Mouse (Mus musculus) skeletal muscle tissue, postnatal 0 days (tissue): ENCODE results near the gene Aspa. TPM values are rescaled to one million over a fixed set of nuclear protein-coding genes. Genes with fewer than 3 reads are reported as not detected.

Source experiments
- polyA plus RNA-seq: library from polyadenylated mRNA; unstranded; fragments of >200 nt; fragmentation: Nextera tagmentation; extraction: Ambion mirVana; gene quantifications from 2 replicates; pipeline ENCODE4 v1.2.1, GENCODE M21; 2015

The Aspa gene
- polyA plus RNA-seq, result 4.4 and 6.5 TPM in 2 replicates

GRCm38 (mm10) chr11:73329442-73329841, at the start of gene Aspa, which contains the start of the genes Gm49340 and Spata22:
Gene Aspa, minus strand, starts transcription at chr11:73329596.
Gene Gm49340, plus strand, starts transcription at chr11:73329741.
Gene Spata22, plus strand, starts transcription at chr11:73329741.

GRCm38 (mm10) chr11:73370946-73371345, 41.5 kb upstream of the Aspa start, which contains the start of gene Olfr376:
Gene Olfr376, plus strand, starts transcription at chr11:73371246.

GRCm38 (mm10) chr11:73350483-73350882, 21.1 kb upstream of the Aspa start, which contains the start of gene Olfr20:
Gene Olfr20, plus strand, starts transcription at chr11:73350783.

GRCm38 (mm10) chr11:73267267-73267666, 62.1 kb downstream of the Aspa start, which contains the start of gene Trpv3:
Gene Trpv3, plus strand, starts transcription at chr11:73267388.

Other genes with a start within 250 kb of the Aspa start
- 0.15 and 0.18 TPM in 2 replicates for gene Itgae, start 239.0 kb downstream of the Aspa start, polyA plus RNA-seq
- gene Haspin, start 191.3 kb downstream of the Aspa start, polyA plus RNA-seq, result 2.4 and 2.9 TPM in 2 replicates
- gene P2rx5, start 169.2 kb downstream of the Aspa start, polyA plus RNA-seq, result 7.3 and 8.1 TPM in 2 replicates
- gene Emc6, start 152.6 kb downstream of the Aspa start, polyA plus RNA-seq, result 175 and 184 TPM in 2 replicates
- gene Tax1bp3, start 152.5 kb downstream of the Aspa start, polyA plus RNA-seq, result 104 and 115 TPM in 2 replicates
- gene Ctns, start 130.6 kb downstream of the Aspa start, polyA plus RNA-seq, result 10.9 and 11.1 TPM in 2 replicates
- 1.8 and 2.6 TPM in 2 replicates for gene Shpk, start 130.1 kb downstream of the Aspa start, polyA plus RNA-seq
- gene Trpv1, start 95.3 kb downstream of the Aspa start, polyA plus RNA-seq, result 0.12 and 0.26 TPM in 2 replicates
- gene Trpv3, start 62.2 kb downstream of the Aspa start, polyA plus RNA-seq, result 0.03 and 0.07 TPM in 2 replicates
- not detected in 2 replicates for gene Gm49340, start 145 bp upstream of the Aspa start, polyA plus RNA-seq
- 0.10 TPM in 1 of 2 replicates, not detected in the other for gene Spata22, start 145 bp upstream of the Aspa start, polyA plus RNA-seq
- gene Olfr20, start 21.2 kb upstream of the Aspa start, polyA plus RNA-seq, result not detected in 2 replicates
- not detected in 2 replicates for gene Olfr376, start 41.6 kb upstream of the Aspa start, polyA plus RNA-seq
- gene Olfr1, start 70.0 kb upstream of the Aspa start, polyA plus RNA-seq, result not detected in 2 replicates
- not detected in 2 replicates for gene Olfr378, start 98.9 kb upstream of the Aspa start, polyA plus RNA-seq
- not detected in 2 replicates for gene Olfr380, start 127.9 kb upstream of the Aspa start, polyA plus RNA-seq
- gene Olfr381, start 162.0 kb upstream of the Aspa start, polyA plus RNA-seq, result not detected in 2 replicates
- gene Olfr382, start 187.6 kb upstream of the Aspa start, polyA plus RNA-seq, result not detected in 2 replicates